Mouse (Mus musculus) hindlimb bud, embryonic 11.5 days (tissue): ENCODE data around the gene Dnm2.

Experiments
- DNase-seq: peaks from one replicate; pipeline ENCODE4 v3.0.0-alpha.2; 2012; ENCODE audit warnings: low read depth, low spot score; ENCODE audit errors: extremely low spot score

The Dnm2 gene

GRCm38 (mm10) chr9:21424631-21425555 is at the start of gene Dnm2:
Gene Dnm2 (plus strand): TSS chr9:21424908.
- DNase-seq: peak; percentile 100

- DNase-seq: no peak
Measured at GRCm38 (mm10) chr9:21379195-21379594, 45.5 kb upstream of the Dnm2 start.

GRCm38 (mm10) chr9:21380868-21381267 is 43.8 kb upstream of the Dnm2 start:
- no peak for DNase-seq

GRCm38 (mm10) chr9:21383966-21384365 is 40.7 kb upstream of the Dnm2 start:
- DNase-seq: no peak

GRCm38 (mm10) chr9:21392646-21393175 is 32.0 kb upstream of the Dnm2 start:
- DNase-seq: no peak

- DNase-seq: no peak
Measured at GRCm38 (mm10) chr9:21395692-21396091, 29.0 kb upstream of the Dnm2 start.

- DNase-seq: no peak
Measured at GRCm38 (mm10) chr9:21397170-21397569, 27.5 kb upstream of the Dnm2 start.

GRCm38 (mm10) chr9:21401042-21401441 is 23.7 kb upstream of the Dnm2 start:
- DNase-seq: no peak

GRCm38 (mm10) chr9:21402764-21403253 is 21.9 kb upstream of the Dnm2 start:
- no peak for DNase-seq

GRCm38 (mm10) chr9:21403745-21404144 is 21.0 kb upstream of the Dnm2 start:
- DNase-seq: no peak

- DNase-seq: no peak
Measured at GRCm38 (mm10) chr9:21405525-21405924, 19.2 kb upstream of the Dnm2 start.

GRCm38 (mm10) chr9:21407951-21408350 is 16.8 kb upstream of the Dnm2 start:
- no peak for DNase-seq

GRCm38 (mm10) chr9:21408624-21409023 is 16.1 kb upstream of the Dnm2 start:
- no peak for DNase-seq

GRCm38 (mm10) chr9:21409592-21410317 is 15.0 kb upstream of the Dnm2 start:
- DNase-seq: peak; percentile 66

GRCm38 (mm10) chr9:21411669-21412550 is 12.8 kb upstream of the Dnm2 start, which contains the start of gene Qtrt1:
Gene Qtrt1 (plus strand): TSS chr9:21411837.
- peak; percentile 73 for DNase-seq

GRCm38 (mm10) chr9:21417866-21418265 is 6.8 kb upstream of the Dnm2 start:
- no peak for DNase-seq

- no peak for DNase-seq
Measured at GRCm38 (mm10) chr9:21419646-21420045, 5.1 kb upstream of the Dnm2 start.

GRCm38 (mm10) chr9:21425556-21425945 is 843 bp downstream of the Dnm2 start:
- no peak for DNase-seq

GRCm38 (mm10) chr9:21426013-21426412 is 1.3 kb downstream of the Dnm2 start:
- no peak for DNase-seq

GRCm38 (mm10) chr9:21426525-21426924 is 1.8 kb downstream of the Dnm2 start:
- DNase-seq: no peak

- no peak for DNase-seq
Measured at GRCm38 (mm10) chr9:21427773-21428172, 3.1 kb downstream of the Dnm2 start.
